Mouse (Mus musculus) C2C12 (cell line): ENCODE measurements around the gene Lexm.

Experiments used
- CEBPB ChIP-seq: IDR thresholded peaks from one replicate; pipeline ENCODE4 v1.6.1; 2011; ENCODE audit warnings: low read depth, mild to moderate bottlenecking, control low read depth, moderate library complexity
- CTCF ChIP-seq: IDR thresholded peaks from one replicate; pipeline ENCODE4 v1.5.1; 2011; ENCODE audit not compliant: control insufficient read depth, insufficient read depth, insufficient read length
- MYOD1 ChIP-seq: IDR thresholded peaks from one replicate; pipeline ENCODE4 v1.6.1; 2011; ENCODE audit warnings: low read depth; ENCODE audit not compliant: control insufficient read depth, insufficient read length
- USF1 ChIP-seq: IDR thresholded peaks from one replicate; pipeline ENCODE4 v1.6.1; 2011; ENCODE audit warnings: low read depth, mild to moderate bottlenecking, control low read depth, moderate library complexity

DNA sequence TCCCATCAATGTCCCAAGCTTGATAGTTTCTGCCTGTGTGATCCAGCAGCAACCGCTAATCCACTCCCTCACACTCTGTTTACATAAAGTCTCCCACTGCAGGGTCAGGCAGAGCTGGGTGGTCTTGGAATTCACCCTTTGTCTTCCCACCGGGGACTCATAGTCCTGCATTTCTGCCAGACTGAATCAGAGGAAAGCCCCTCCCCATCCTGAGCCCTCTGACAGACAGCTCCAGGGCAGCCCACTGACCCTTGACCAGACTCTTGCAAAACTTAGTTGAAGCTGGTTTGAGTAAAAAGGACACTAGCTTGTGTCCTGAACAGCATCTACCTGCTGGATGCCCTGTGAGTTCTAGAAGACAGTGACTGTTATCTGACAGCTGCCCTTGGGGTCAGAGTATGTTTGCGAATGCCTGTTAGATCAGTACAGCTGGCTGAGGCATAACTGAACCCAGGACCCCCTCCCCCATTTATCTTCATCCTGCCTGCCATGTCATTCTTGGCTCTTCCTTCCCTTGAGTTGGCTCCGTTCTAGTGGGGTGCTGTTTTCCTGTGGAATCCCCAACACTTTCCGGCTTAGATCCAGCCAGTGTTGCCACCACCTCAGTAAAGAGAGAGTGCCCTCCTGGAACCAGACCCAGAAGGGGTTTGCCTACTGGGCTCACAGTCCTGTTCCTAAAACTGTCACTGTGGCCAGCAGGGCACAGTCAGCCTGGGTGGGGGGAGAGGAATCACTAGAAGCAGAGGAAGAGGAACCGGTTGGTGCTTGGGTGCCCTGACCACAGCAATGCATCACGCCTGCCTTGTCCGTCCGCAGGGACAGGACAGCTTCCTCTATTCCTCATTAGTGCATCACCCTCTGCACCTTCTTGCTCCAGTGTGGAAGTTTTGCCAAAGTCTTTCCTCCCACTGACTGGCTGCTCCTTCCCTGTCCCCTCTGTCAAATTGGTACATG lies 53.9 kb downstream of the Lexm start:
- no peak for TF ChIP-seq CTCF
- TF ChIP-seq USF1, result no peak
- no peak for TF ChIP-seq MYOD1
- TF ChIP-seq CEBPB, result no peak
